Comparison of ENCODE assay signal across 26 mouse cellular contexts in genomic region chr14:97942361-97942760, GRCm38 (mm10).
"Had no signal": no experiment of that assay in that cellular context is flagged by ENCODE, and none has a peak within 500 bp of the region (broad histone marks: within the 10 kb centered on the region; RNA-seq: fewer than 3 reads in every experiment).

No protein-coding gene starts in this region.

- H3K36me3 ChIP-seq: heart, embryonic 10.5 days; heart, embryonic 12.5 days; hindbrain, embryonic 10.5 days; hindbrain, embryonic 12.5 days; intestine, embryonic 15.5 days; limb, embryonic 10.5 days; limb, embryonic 12.5 days; liver, embryonic 13.5 days; liver, embryonic 15.5 days had no signal

- DNase-seq: gastrocnemius, adult 2 months; gastrocnemius, postnatal 10 days; gastrocnemius, postnatal 25 days; heart, postnatal 10 days; heart, postnatal 4 days; kidney, adult 2 months; kidney, postnatal 14 days; kidney, postnatal 4 days; liver; liver, embryonic 13.5 days; liver, postnatal 0 days had no signal

- H3K27me3 ChIP-seq: heart, embryonic 12.5 days; hindbrain, embryonic 12.5 days; intestine, embryonic 15.5 days; limb, embryonic 12.5 days; liver, embryonic 13.5 days; liver, embryonic 15.5 days had no signal

- H3K9ac ChIP-seq: heart, embryonic 12.5 days; hindbrain, embryonic 12.5 days; hindbrain, embryonic 14.5 days; intestine, embryonic 15.5 days; limb, embryonic 12.5 days; liver, embryonic 13.5 days; liver, embryonic 15.5 days; liver, postnatal 0 days had no signal

- H3K4me3 ChIP-seq: gastrocnemius, adult 2 months; heart, embryonic 10.5 days; heart, embryonic 12.5 days; hindbrain, embryonic 10.5 days; hindbrain, embryonic 12.5 days; intestine, embryonic 15.5 days; layer of hippocampus, adult 2 months; left cerebral cortex, adult 2 months; limb, embryonic 10.5 days; limb, embryonic 12.5 days; liver, embryonic 13.5 days; liver, embryonic 15.5 days had no signal

- H3K4me1 ChIP-seq: heart, embryonic 10.5 days; heart, embryonic 12.5 days; intestine, embryonic 15.5 days; liver, embryonic 13.5 days; liver, embryonic 15.5 days had no signal

- H3K27ac ChIP-seq: gastrocnemius, adult 2 months; heart, embryonic 10.5 days; hindbrain, embryonic 10.5 days; hindbrain, embryonic 12.5 days; hindbrain, embryonic 14.5 days; intestine, embryonic 15.5 days; layer of hippocampus, adult 2 months; left cerebral cortex, adult 2 months; limb, embryonic 10.5 days; limb, embryonic 12.5 days; liver, embryonic 13.5 days; liver, embryonic 15.5 days had no signal

- ATAC-seq: hindbrain, embryonic 16.5 days; inflammation-experienced regulatory T-cells, adult 6 months; intestine, embryonic 15.5 days; intestine, postnatal 0 days; liver, postnatal 0 days had no signal

- H3K4me2 ChIP-seq: heart, embryonic 12.5 days; hindbrain, embryonic 12.5 days; hindbrain, embryonic 14.5 days; intestine, embryonic 15.5 days; limb, embryonic 12.5 days; liver, embryonic 11.5 days; liver, embryonic 13.5 days; liver, embryonic 15.5 days had no signal

- H3K9me3 ChIP-seq: heart, embryonic 10.5 days; heart, embryonic 12.5 days; hindbrain, embryonic 10.5 days; hindbrain, embryonic 12.5 days; intestine, embryonic 15.5 days; limb, embryonic 10.5 days; limb, embryonic 12.5 days; liver, embryonic 13.5 days; liver, embryonic 15.5 days had no signal
